Comparison of ENCODE assay signal across 9 mouse cellular contexts in genomic region chr10:14056584-14057451, GRCm38 (mm10).
A peak's percentile ranks its signal among the peaks of the same experiment; 100 is the strongest.
DNase-seq lines count a peak whose midpoint lies in the region; ATAC-seq and TF ChIP-seq lines count a peak whose summit lies in the region.
"Had no signal": no experiment of that assay in that cellular context is flagged by ENCODE, and none has a peak within 500 bp of the region (broad histone marks: within the 10 kb centered on the region; RNA-seq: fewer than 3 reads in every experiment).

No protein-coding gene starts in this region.

- no peak overlapping the region for H3K4me2 ChIP-seq in hindbrain, postnatal 0 days (ENCODE audit: low read depth, low read length)
- H3K4me2 ChIP-seq: liver, embryonic 13.5 days had no signal

- TF ChIP-seq CTCF in hindbrain, postnatal 0 days (IDR thresholded peaks at IDR 0.05; ENCODE audit: low read depth), result no peak

- no peak overlapping the region for H3K9ac ChIP-seq in hindbrain, postnatal 0 days (replicated peaks; ENCODE audit: low read length)
- H3K9ac ChIP-seq: liver, embryonic 13.5 days had no signal

- peaks cover 22% of the 10 kb centered on the region for H3K4me1 ChIP-seq in hindbrain, postnatal 0 days (ENCODE audit: insufficient read depth, low read length)
- H3K4me1 ChIP-seq: liver, embryonic 13.5 days had no signal

- peak; percentile 68 for ATAC-seq in hindbrain, postnatal 0 days

- no peak overlapping the region for H3K4me3 ChIP-seq in hindbrain, postnatal 0 days (ENCODE audit: low read length)
- H3K4me3 ChIP-seq: liver, embryonic 13.5 days had no signal

- no peaks in the 10 kb centered on the region for H3K36me3 ChIP-seq in hindbrain, postnatal 0 days (ENCODE audit: insufficient read depth, low read length)
- H3K36me3 ChIP-seq: liver, embryonic 13.5 days had no signal

- 24% methylated on average over 8 of the region's 8 CpGs for WGBS in hindbrain, postnatal 0 days

- no peaks in the 10 kb centered on the region for H3K9me3 ChIP-seq in hindbrain, postnatal 0 days (ENCODE audit: low read length)
- H3K9me3 ChIP-seq: liver, embryonic 13.5 days had no signal

- no peaks in the 10 kb centered on the region for H3K27me3 ChIP-seq in hindbrain, postnatal 0 days (ENCODE audit: insufficient read depth, low read length)
- H3K27me3 ChIP-seq: liver, embryonic 13.5 days had no signal

- H3K27ac ChIP-seq in hindbrain, postnatal 0 days, result peak overlapping the region; percentile 49; the same call in 1 of the 2 replicates
- H3K27ac ChIP-seq: liver, embryonic 13.5 days had no signal

- peak; percentile 63 for DNase-seq in urinary bladder, postnatal 14 days (ENCODE audit: low spot score)
- no peak for DNase-seq in urinary bladder, adult 2 months (ENCODE audit: low spot score)
- peak; percentile 83 to 91 for DNase-seq in cerebellum, postnatal 10 days
- DNase-seq in gastrocnemius, postnatal 25 days, result peak; percentile 85
- DNase-seq in hindbrain, postnatal 0 days (ENCODE audit: low spot score), result peak; percentile 74
- peak; percentile 70 for DNase-seq in lung, postnatal 14 days
- peak; percentile 77 for DNase-seq in retina, postnatal 1 day
- no peak for DNase-seq in left cerebral cortex, adult 11 months (ENCODE audit: low spot score)
- DNase-seq: liver, embryonic 13.5 days had no signal

Comparison
In these comparisons a context has a peak if more than half of its experiments do, and no peak if none do; other contexts are left out.
1. DNase-seq: peak in urinary bladder, postnatal 14 days (single experiment), cerebellum, postnatal 10 days (2 of 2), gastrocnemius, postnatal 25 days (single experiment), hindbrain, postnatal 0 days (single experiment), lung, postnatal 14 days (single experiment) and retina, postnatal 1 day (single experiment); none in urinary bladder, adult 2 months (single experiment) and left cerebral cortex, adult 11 months (single experiment).